Mouse (Mus musculus): Measurements from ENCODE around the gene Actr1b.

Actr1b gene

DNA sequence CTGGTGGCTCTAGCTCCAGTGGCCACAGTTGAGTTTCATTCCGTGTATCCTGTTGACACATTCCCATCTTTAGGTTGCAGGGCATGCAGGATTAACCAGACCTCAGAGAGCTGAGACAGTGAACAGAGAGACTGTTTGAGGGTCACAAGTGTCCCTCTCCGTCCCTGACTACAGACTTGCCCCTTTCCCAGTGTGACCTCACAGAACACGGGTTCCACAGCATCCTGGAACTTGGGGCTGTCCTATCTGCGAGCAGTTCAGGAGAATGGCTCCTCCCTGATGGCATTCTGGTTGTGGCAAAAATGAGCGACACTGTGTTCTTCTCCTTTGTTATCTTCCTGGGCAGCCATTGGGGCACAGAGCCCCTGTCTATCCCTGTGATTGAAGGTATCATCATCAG is at the start of gene Actr1b:
Gene Actr1b (minus strand): TSS at position 112 of the 400 bp plus-strand sequence.
- DNase-seq (ENCODE audit: extremely low spot score, low read depth, low spot score): no peak

DNA sequence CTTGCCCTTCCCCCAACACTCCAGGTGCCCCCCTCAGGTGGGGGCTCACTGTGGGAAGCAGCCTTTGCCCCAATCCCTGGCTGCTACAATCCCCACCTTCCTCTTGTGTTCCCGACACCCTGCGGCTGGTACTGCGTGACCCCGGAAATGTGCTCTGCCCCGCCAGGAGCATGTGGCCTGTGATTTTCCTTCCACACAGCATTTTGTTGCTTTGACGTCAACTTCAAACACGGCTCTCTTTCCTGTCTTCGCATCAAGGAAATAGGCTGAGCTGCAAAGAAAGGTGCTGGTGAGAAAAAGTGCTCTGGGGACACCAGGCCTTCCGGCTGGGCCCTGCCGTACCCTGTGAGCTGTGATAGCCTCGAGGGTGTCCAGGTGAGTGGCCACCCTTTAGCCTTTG is 47.3 kb upstream of the Actr1b start, which contains the start of gene Zap70:
Gene Zap70 (plus strand): TSS at position 231 of the 400 bp plus-strand sequence.
- no peak for DNase-seq (ENCODE audit: extremely low spot score, low read depth, low spot score)

DNA sequence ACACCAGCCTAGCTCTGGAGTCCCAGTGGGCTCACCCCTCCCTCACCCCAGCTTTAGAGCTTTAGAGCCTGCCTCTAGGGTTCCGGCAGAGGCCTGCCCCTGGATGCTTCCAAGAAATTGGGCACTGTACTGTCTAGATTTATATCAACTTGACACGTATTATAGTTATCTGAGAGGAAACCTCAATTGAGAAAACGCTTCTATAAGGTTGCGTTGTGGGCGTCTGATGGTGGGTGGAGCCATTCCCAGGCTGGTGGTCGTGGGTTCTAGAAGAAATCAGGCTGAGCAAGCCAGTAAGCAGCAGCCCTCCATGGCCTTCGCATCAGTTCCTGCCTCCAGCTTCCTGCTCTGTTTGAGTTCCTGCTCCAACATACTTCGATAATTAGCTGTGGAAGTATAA is 46.8 kb upstream of the Actr1b start:
- no peak for DNase-seq (ENCODE audit: extremely low spot score, low read depth, low spot score)

DNA sequence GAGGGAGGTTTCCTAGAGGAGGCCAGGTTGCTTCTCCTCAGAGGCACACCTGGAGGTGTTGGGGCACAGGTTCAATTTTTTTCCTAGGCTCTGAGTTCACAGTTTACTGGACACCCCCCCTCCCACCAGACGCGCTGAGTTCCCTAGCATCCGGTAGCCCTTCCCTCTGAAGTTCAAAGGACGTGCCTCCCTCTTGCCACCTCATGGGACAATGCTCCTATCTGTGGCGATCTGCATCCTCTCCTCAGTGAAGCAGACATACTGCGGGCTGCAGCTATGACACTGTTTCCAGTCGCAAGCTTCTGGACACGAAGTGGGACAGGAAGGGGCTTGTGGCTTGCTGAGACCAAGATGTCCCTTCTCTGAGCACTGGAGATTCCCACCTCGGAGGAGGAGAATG is 46.2 kb upstream of the Actr1b start:
- DNase-seq (ENCODE audit: extremely low spot score, low read depth, low spot score): no peak

DNA sequence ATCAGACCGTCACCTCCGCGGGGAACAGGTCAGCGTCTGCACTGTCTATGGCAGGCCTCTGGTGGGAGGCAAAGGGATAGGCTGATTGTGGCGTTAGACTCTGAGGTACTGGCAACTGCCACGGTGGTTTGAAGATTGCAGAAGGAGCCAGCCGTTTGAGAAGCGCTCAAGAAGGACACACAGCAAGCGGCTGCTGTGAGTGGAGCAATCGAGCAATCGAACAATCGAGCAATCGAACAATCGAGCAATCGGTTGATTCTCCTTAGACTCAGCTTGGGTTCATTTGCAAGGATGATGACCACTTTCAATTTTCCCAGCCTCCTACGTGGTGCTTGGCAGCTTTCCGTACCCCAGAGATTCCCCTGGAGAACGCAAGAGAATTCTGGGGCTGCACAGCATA is 44.9 kb upstream of the Actr1b start:
- no peak for DNase-seq (ENCODE audit: extremely low spot score, low read depth, low spot score)

DNA sequence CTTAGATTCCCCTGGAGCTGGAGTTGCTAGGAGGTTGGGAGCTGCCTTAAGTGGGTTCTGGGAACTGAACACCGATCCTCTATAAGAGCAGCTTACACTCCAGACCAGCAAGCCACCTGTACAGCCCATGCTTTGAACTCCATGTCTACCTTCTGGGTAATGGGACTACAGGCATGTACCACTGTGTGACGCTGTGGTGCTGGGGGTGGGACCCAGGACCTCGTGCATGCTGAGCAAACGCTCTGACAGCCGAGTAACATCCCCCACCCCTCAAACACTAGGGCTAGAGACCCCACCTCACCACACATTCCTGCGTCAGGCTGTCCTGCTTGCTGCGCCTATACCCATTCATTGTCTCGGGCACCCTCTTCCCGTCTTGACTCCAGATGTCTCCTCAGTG is 44.3 kb upstream of the Actr1b start:
- no peak for DNase-seq (ENCODE audit: extremely low spot score, low read depth, low spot score)

DNA sequence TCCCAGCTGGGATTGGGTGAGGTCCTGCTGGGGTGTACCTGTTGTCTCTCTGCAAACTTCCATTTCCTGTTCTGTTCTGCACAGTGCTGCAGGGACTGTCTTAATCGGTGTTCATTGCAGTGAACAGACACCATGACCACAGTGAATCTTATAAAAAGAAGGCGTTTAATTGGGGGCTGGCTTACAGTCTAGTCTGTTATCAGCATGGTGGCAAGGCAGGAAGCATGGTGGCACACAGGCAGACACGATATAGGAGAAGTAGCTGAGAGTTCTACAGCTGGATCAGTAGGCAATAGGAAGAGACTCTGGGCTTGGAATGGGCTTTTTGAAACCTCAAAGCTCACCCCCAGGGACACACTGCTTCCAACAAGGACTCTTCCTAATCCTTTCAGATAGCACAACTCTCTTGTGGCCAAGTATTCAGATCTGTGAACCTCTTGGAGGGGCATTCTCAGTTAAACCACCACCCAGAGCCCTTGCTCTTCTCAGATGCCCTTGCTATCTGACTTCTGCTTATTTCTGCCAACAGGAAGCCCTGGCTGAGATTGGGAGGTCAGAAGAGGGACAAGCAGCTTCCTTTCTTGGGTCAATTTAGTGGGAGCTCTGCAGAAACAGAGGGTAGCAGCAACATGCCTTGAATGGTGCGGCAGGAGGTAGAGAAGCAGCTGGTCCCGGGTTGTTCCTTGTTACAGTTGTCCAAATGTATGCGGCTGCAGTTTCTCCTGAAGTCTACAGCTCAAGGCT is 39.9 kb upstream of the Actr1b start:
- DNase-seq (ENCODE audit: extremely low spot score, low read depth, low spot score): no peak

DNA sequence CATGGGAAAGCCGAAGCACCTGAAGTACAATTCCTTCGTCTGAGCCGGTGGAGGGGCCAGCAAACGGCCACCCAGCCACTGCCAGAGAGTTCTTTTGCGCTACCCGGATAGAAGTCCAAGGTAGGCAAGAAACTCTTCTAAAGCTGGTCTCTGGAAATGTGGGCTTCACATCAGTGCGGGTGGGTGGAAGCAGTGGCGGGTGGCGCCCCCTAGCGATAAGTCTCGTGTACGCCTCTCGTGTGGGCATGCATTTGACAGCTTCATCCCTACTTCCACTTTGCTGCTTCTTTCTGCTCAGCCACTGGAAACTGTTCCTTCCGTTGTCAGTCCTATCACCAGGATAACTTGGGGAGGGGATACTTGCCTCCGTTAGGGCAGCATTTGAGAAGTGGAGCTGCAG is 32.2 kb upstream of the Actr1b start:
- no peak for DNase-seq (ENCODE audit: extremely low spot score, low read depth, low spot score)

DNA sequence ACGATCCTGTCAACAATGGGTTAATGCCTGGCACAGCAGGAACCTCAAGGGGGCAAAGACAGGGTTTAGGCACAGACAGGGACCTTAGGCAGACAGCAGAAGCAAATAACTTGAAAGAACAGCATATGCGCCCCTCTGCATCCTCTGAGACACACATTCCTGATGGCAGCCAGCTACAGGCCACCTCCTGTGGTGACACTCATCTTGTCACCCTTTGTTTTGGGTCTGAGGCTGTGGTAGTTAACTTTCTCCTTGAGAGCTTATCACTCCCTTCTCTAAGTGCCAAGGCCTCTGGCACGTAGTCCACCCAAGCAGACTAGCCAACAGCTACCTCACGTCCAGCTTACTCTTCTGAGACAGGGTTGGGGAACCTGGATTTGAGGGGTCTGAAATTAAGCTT is 31.4 kb upstream of the Actr1b start:
- DNase-seq (ENCODE audit: extremely low spot score, low read depth, low spot score): no peak

DNA sequence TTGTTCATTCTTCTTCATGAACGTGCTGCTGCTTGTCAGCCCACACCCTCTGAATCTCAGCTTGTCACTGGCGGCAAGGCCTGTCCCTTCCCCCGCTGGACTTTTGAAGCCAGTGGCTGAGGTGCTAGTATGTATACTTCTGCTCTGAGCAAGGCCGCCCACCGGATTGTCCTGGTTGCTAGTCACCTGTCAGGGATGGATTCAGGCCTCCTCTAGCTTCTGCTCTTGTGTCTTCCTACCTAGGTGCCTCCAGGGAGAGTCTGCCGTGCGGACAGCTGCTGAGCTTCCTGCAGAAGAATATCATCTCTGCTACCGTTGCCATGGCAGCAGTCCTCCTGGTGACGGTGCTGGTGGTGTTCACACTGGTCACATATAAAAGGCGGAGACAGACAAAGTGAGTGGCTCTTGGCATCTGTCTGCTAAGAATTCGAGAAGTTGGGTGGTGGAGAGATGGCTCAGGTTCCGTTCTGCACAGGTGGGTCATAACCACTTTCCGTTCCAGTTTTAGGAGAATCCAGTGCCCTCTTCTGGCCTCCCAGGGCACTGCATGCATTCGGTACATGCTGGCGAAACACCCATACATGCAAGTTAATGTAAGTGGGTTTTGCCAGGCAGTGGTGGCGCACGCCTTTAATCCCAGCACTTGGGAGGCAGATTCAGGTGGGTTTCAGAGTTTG is 30.2 kb upstream of the Actr1b start:
- DNase-seq (ENCODE audit: extremely low spot score, low read depth, low spot score): peak; percentile 52

DNA sequence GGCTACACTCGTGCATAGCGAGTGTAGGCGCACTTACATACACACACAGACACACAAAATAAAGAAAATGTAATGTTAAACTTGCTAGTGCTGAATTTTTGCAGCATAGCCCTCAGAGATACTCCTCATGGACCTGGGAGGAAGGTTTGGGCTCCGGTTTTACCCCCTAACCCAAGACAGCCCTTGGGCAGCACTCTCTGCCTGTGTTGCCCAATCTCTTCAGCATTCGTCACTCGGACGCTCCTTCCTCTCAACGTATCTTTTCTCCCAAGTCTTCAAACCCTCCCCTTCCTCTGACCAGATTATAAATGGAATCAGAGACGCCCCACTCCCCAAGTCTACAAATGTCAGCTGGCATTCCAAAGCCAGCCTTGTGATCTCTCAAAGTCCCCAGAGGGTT is 28.8 kb upstream of the Actr1b start:
- no peak for DNase-seq (ENCODE audit: extremely low spot score, low read depth, low spot score)

DNA sequence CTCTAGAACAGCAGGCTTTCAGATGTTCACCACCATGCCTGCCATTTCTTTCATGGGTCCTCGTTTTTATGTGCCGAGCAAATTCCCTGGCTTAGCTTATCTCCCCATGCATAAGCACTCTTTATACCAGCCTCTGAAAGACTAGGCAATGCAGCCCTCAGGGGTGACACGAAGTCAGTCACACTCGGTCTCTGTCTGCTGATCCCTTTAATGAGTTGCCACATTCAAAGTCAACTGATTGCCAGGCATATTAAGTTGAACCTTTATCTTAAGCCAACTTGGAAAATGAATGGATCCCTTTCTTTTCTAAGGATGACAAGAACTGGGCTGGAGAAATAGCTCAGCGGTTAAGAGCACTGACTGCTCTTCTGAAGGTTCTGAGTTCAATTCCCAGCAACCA is 25.0 kb upstream of the Actr1b start:
- DNase-seq (ENCODE audit: extremely low spot score, low read depth, low spot score): no peak

DNA sequence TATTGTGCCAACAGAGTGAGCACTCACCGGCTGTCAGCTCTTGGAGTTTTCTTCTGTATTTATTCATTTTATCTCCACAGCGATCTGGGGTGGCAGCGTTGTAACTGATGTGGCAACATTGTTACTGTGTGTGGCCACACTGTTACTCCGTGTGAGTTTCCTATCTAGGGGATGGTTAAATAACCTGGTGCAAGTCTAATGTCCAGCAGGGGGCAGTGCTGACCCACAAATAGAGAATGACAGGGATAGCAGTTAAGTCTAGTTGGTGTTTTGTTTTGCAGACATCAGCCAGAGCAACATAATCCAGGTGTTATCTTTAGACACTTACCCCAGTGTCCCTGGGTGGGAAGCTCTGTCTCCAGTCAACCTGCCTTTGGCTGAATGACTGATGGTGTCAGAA is 23.1 kb upstream of the Actr1b start:
- DNase-seq (ENCODE audit: extremely low spot score, low read depth, low spot score): peak; percentile 69

DNA sequence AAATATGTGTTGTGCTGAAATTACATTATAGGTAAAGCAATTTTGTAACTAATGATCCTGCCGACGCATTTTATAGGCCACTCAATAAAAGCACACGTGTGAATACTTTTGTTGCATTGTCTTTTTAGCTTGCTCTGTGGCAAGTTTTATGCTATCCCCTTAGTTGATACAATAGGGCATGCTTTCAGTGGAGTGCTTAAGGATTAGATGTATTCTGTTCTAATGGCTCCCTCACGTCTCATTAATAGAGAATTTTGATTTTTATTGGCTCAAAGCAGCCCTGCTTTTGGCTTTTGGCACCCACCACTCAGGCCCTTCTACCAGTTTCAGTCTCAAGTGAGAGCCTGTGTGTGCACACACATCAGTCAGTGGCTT is 9.8 kb upstream of the Actr1b start:
- DNase-seq (ENCODE audit: extremely low spot score, low read depth, low spot score): no peak

DNA sequence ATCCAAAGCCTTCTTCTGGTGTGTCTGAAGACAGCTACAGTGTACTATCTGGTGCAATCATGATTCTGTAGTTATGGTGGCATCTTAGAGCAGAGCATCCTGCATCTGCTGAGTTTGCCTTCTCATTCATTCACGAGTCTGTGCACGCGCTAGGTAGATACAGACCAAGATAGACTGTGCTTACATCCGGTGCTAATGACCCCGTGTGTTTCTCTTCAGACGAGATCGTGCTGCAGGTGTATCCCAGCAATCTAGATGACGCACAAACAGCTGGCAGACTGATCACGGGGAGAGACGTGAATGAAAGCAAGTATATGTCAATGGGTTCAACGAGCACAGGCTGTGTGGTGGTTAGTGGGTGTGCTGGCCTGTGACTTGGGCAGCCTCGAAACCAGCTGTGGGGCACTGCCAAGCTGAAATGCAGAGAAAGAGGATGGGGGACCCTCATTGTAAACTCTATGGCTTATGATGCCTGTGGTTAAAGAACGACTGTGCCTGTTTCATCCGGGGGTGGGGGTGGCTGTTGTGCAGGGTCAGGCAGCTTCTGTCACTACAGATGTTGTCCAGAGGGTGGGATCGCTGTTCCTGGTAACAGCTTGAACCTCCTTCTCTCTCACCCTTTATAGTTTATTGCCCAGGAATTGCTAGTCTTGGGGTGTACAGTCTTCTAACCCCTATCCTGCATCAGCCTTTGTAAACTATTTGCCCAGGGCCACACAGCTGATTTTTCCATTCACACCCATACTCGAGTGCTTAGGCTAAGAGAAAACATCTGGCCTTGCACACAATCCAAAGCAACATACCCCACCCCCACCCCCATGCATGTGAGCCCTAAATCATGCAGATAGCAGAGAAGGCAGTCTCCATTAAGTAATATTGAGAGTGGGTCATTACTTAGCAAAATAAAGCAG is 9.2 kb upstream of the Actr1b start:
- peak; percentile 52 for DNase-seq (ENCODE audit: extremely low spot score, low read depth, low spot score)

DNA sequence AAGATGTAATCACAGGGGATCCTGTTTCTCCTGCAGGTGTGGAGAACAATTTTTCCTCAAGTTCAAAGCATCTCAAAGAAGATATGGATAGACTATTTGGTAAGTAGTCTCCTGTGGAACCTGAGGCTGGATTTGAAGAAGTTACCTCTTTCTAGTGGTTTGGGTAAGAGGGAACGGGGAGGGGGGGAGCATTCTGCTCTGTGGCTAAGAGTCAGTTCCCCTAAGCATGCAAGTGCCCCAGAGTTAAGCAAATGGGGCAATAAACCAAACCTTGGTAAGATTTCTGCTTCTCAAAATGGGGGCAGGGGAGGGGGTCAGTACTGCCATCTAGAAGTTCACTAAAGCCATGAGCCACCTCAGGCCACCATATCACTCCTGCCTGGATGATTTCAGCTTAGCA is 4.6 kb upstream of the Actr1b start:
- no peak for DNase-seq (ENCODE audit: extremely low spot score, low read depth, low spot score)

DNA sequence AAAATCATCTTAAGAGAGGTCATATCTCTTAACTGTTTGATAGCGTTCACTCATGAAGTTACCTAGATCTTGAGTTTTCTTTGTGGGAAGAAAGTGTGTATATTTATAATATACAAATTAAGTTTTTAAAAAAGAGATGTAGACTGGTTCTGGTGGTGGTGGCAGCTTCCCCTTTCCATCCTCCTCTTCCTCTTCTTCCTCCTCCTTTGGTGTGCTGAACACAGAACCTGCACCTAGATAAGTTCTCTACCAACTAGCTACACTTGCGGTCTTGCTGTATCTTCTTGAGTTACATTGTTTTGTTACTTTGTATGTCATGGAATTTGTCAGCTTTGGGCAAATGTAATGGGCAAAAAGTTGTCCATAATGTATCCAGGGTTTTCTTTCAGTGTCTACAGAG is 3.1 kb downstream of the Actr1b start:
- DNase-seq (ENCODE audit: extremely low spot score, low read depth, low spot score): no peak

DNA sequence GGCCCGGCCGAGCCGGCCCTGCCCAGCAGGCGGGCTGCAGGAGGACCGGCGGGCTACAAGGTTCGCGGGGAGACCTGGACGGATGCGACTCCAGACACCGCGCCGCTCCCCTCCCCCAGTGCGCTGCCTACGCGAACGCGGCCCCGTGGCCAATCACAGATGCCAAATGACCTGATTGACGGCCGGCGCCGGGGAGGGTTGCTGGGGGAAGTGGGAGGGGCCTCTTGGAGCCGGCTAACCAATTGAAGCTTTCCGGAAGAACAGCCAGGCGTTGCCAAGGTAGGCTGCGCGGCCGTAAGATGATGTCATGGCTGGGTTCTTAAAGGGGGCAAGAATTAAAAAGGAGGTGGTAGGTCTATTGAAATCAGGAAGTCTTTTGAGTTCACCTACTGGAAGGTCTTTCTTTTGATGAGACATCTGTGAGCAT is 4.4 kb downstream of the Actr1b start, which contains the start of gene 4933424G06Rik:
Gene 4933424G06Rik (plus strand): TSS at position 296 of the 427 bp plus-strand sequence.
- DNase-seq (ENCODE audit: extremely low spot score, low read depth, low spot score): peak; percentile 84

DNA sequence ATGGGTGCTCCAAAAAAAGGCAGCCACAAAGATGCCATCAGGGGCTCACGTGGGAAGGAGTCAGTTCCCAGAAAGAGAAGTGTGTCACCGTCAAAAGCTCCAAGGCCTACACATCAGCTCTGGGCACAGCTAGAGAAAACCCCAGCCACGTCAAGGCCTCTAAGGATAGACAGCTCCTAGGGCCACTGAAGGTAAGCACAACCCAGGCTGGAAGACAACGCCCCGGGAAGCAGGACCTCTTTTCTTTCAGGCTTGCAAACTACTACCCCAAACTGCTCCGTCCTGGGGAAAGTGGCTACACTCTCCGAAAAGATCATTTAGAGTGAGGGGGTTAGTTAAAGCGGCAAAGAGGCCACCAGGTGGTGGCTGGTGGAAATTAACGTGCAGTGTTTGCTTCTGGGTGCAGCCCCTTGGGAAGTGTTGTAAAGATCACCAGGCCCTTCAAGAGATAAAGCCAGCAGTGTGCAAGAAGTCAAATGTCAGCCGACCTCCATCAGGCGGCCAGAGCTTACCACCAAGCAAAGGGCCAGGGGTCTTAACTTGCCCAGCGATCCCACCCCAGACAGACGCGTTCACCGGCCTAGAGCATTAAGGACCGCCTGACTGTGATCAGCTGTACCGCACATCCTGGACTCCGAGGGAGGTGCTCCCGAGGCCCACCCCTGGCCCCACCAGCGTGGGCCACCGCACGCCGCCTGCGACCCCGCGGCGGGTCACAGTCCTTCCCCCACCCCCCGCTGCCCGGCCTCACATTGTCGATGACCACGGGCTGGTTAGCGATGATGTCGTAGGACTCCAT is 5.0 kb downstream of the Actr1b start:
- DNase-seq (ENCODE audit: extremely low spot score, low read depth, low spot score): no peak

DNA sequence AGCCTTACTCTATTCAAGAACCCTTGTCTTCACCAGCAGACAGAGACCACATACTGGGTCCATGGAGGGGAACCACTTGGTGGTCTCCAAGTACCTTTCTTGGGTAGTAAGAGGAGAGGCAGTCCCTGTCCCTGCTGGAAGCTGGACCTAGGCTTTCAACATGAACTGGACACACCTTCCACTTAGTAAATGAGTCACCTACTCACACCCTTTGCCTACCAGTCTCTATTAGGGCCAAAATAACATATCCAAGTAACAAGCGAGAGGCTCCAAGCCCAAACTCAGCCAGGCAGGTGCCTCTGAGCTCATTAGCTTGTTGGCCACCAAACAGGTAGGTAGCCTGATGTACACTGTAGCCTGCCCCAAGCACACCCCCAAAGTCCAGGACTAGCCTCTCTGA is 5.6 kb downstream of the Actr1b start:
- DNase-seq (ENCODE audit: extremely low spot score, low read depth, low spot score): no peak

DNA sequence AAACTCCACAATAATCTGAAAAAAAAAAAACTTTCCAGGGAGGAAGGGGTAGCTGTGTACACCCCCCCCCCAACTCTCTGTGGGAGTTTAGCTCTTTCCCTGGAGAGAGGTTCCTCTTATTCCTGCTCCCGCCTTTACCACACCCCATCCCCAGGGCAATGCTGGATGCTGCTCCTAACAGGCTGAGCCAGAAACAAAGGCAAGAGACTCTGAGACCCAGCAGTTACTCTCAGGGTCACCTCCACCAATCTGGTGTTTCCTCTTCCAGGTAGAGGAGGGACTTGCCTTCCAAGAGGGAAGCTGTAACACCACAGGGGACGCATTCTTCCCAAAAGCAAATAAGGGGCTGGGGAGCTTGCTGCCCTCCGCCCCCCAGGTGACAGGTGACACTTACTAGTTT is 6.4 kb downstream of the Actr1b start:
- no peak for DNase-seq (ENCODE audit: extremely low spot score, low read depth, low spot score)
